Mouse (Mus musculus) brain, embryonic 14.5 days (tissue): ENCODE measurements around the gene Rapgef3. TPM values are rescaled to one million over a fixed set of nuclear protein-coding genes. Genes with fewer than 3 reads are reported as not detected.

Experiments used
- DNase-seq: peaks from one replicate; pipeline ENCODE4 v3.0.0-alpha.2; 2011; ENCODE audit warnings: low read depth
- CTCF ChIP-seq: fragments of 200-500 bp; IDR thresholded peaks from 2 replicates; pipeline ENCODE4 v1.5.1; 2012; ENCODE audit warnings: inconsistent platforms, mild to moderate bottlenecking, moderate library complexity, borderline replicate concordance; ENCODE audit not compliant: insufficient read depth, insufficient read length; ENCODE audit errors: extremely low read depth
- POLR2A ChIP-seq: fragments of 200-500 bp; IDR thresholded peaks from 2 replicates; pipeline ENCODE4 v1.6.1; 2012; ENCODE audit warnings: mild to moderate bottlenecking, inconsistent platforms, borderline replicate concordance; ENCODE audit not compliant: poor library complexity, insufficient read depth, insufficient read length, severe bottlenecking; ENCODE audit errors: extremely low read depth
- polyA plus RNA-seq: library from polyadenylated mRNA; depleted of rRNA; stranded (reverse); fragments of >200 nt; gene quantifications from 2 replicates; pipeline ENCODE4 v1.2.3, GENCODE M21; 2012

The Rapgef3 gene
- polyA plus RNA-seq, 1 experiment, result 19.7 TPM

GRCm38 (mm10) chr15:97781961-97782748 lies 14.4 kb upstream of the Rapgef3 start:
- TF ChIP-seq CTCF (no peak), POLR2A (no peak)
- DNase-seq, result peak; percentile 47

GRCm38 (mm10) chr15:97780611-97781031 lies 12.8 kb upstream of the Rapgef3 start:
- DNase-seq, result peak; percentile 73
- TF ChIP-seq CTCF (no peak), POLR2A (no peak)

- no peak for DNase-seq
- TF ChIP-seq POLR2A (no peak), CTCF (no peak)
Observed at GRCm38 (mm10) chr15:97779576-97779975, 11.8 kb upstream of the Rapgef3 start.

- no peak for TF ChIP-seq POLR2A
- TF ChIP-seq CTCF, result no peak
- no peak for DNase-seq
Observed at GRCm38 (mm10) chr15:97778311-97779098, 10.7 kb upstream of the Rapgef3 start, which contains the start of gene Slc48a1. Slc48a1 (plus strand) TSS chr15:97778520.

GRCm38 (mm10) chr15:97776919-97777318 lies 9.1 kb upstream of the Rapgef3 start:
- DNase-seq, result no peak
- TF ChIP-seq CTCF, result no peak
- TF ChIP-seq POLR2A, result no peak

- TF ChIP-seq CTCF (peak; percentile 83), POLR2A (no peak)
- DNase-seq, result peak; percentile 72
Observed at GRCm38 (mm10) chr15:97776514-97776913, 8.7 kb upstream of the Rapgef3 start.

- DNase-seq, result no peak
- no peak for TF ChIP-seq POLR2A
- no peak for TF ChIP-seq CTCF
Observed at GRCm38 (mm10) chr15:97773961-97774370, 6.2 kb upstream of the Rapgef3 start.

- TF ChIP-seq POLR2A (no peak), CTCF (no peak)
- peak; percentile 69 for DNase-seq
Observed at GRCm38 (mm10) chr15:97773108-97773507, 5.3 kb upstream of the Rapgef3 start.

- no peak for TF ChIP-seq CTCF
- no peak for TF ChIP-seq POLR2A
- no peak for DNase-seq
Observed at GRCm38 (mm10) chr15:97770280-97770679, 2.5 kb upstream of the Rapgef3 start.

GRCm38 (mm10) chr15:97768192-97768591 lies 420 bp upstream of the Rapgef3 start:
- TF ChIP-seq CTCF, result peak; percentile 23; the same call in 1 of the 2 replicates
- TF ChIP-seq POLR2A, result no peak
- DNase-seq, result peak; percentile 45

GRCm38 (mm10) chr15:97766594-97767279 lies 1.0 kb downstream of the Rapgef3 start:
- TF ChIP-seq POLR2A, result no peak
- TF ChIP-seq CTCF, result no peak
- DNase-seq, result no peak
